Mouse (Mus musculus) lung, embryonic 14.5 days (tissue): Measurements from ENCODE around the gene Usp15. TPM values are rescaled to one million over a fixed set of nuclear protein-coding genes. Genes with fewer than 3 reads are reported as not detected.
"Not testable (repeated sequence)": the region's sequence is repeated elsewhere in the genome, so short reads cannot be mapped to it uniquely, and the experiment has no call there.

Experiments used
- ATAC-seq: fragments of 200-750 bp; cut with Nextera tagmentation; 2 replicates; pipeline ENCODE4 v1.8.0; 2017; ENCODE audit warnings: mild to moderate bottlenecking, moderate TSS enrichment, moderate library complexity; ENCODE audit not compliant: insufficient read depth
- DNase-seq: peaks from one replicate; pipeline ENCODE4 v3.0.0-alpha.2; 2015
- H3K27ac ChIP-seq: fragments of 300-500 bp; sonication (generic); 2 replicates; pipeline ENCODE4 v1.5.1; 2014; ENCODE audit warnings: low read depth, mild to moderate bottlenecking, moderate library complexity
- H3K27me3 ChIP-seq: fragments of 300-500 bp; sonication (generic); 2 replicates; pipeline ENCODE4 v1.6.1; 2014; ENCODE audit warnings: low read length, control low read depth; ENCODE audit not compliant: insufficient read depth
- H3K36me3 ChIP-seq: fragments of 300-500 bp; sonication (generic); 2 replicates; pipeline ENCODE4 v1.6.1; 2014; ENCODE audit warnings: control low read depth; ENCODE audit not compliant: insufficient read depth
- H3K4me1 ChIP-seq: fragments of 300-500 bp; sonication (generic); 2 replicates; pipeline ENCODE4 v1.6.1; 2014; ENCODE audit warnings: antibody characterized with exemption, control low read depth; ENCODE audit not compliant: insufficient read depth
- H3K4me2 ChIP-seq: fragments of 300-500 bp; sonication (generic); 2 replicates; pipeline ENCODE4 v1.6.1; 2014; ENCODE audit warnings: mild to moderate bottlenecking
- H3K4me3 ChIP-seq: fragments of 300-500 bp; sonication (generic); 2 replicates; pipeline ENCODE4 v1.5.1; 2014; ENCODE audit warnings: low read depth, low read length
- H3K9ac ChIP-seq: fragments of 300-500 bp; sonication (generic); 2 replicates; pipeline ENCODE4 v1.6.1; 2014
- H3K9me3 ChIP-seq: fragments of 300-500 bp; sonication (generic); 2 replicates; pipeline ENCODE4 v1.6.1; 2016; ENCODE audit warnings: low read depth, low read length, control low read depth
- CTCF ChIP-seq: IDR thresholded peaks from 2 replicates; pipeline ENCODE4 v1.5.1; 2016; ENCODE audit warnings: antibody characterized with exemption, low read depth
- WGBS: fragments of 180-500 bp; shearing (Covaris S2); extraction: QIAGEN DNeasy Blood & Tissue Kit; methylation state at CpG from one replicate; pipeline ENCODE4 v1.1.7; 2014; 5-methylcytosine and 5-hydroxymethylcytosine counted together
- polyA plus RNA-seq: library from polyadenylated mRNA; unstranded; fragments of >200 nt; fragmentation: Nextera tagmentation; extraction: Ambion mirVana; gene quantifications from 2 replicates; pipeline ENCODE4 v1.2.1, GENCODE M21; 2014

The Usp15 gene
- polyA plus RNA-seq, result 81.1 and 97.4 TPM in 2 replicates

GRCm38 (mm10) chr10:123196835-123197559 is at the start of gene Usp15:
TSS of gene Usp15 (minus strand) at chr10:123196995.
- WGBS, result under 1% methylated on average over 66 of the region's 66 CpGs
- Histone ChIP-seq H3K27me3 (no peaks in the 10 kb centered on the region), H3K9ac (peak within 1 kb of the TSS; percentile 79), H3K36me3 (no peaks in the 10 kb centered on the region), H3K27ac (peak within 1 kb of the TSS; percentile 88), H3K4me1 (0 out of 2 replicates have a peak, but pooled peaks cover 3% of the 10 kb centered on the region), H3K9me3 (no peaks in the 10 kb centered on the region), H3K4me3 (peak within 1 kb of the TSS; percentile 96), H3K4me2 (peak within 1 kb of the TSS; percentile 72)
- ATAC-seq, result peak; percentile 92
- DNase-seq, result peak; percentile 94
- TF ChIP-seq CTCF, result no peak

GRCm38 (mm10) chr10:123229420-123229819 is 32.6 kb upstream of the Usp15 start:
- Histone ChIP-seq H3K9me3 (no peaks in the 10 kb centered on the region), H3K36me3 (no peaks in the 10 kb centered on the region), H3K9ac (no peak overlapping the region), H3K27ac (no peak overlapping the region), H3K4me2 (no peak overlapping the region), H3K4me3 (no peak overlapping the region), H3K27me3 (no peaks in the 10 kb centered on the region), H3K4me1 (no peaks in the 10 kb centered on the region)
- DNase-seq, result no peak
- TF ChIP-seq CTCF, result no peak
- no peak for ATAC-seq
- 88% methylated on average over 5 of the region's 5 CpGs for WGBS

GRCm38 (mm10) chr10:123222785-123223184 is 26.0 kb upstream of the Usp15 start:
- no peak overlapping the region for H3K27ac ChIP-seq
- H3K27me3 ChIP-seq, result no peaks in the 10 kb centered on the region
- ATAC-seq (no peak), DNase-seq (no peak)
- no peak for TF ChIP-seq CTCF
- no peaks in the 10 kb centered on the region for H3K4me1 ChIP-seq
- H3K4me2 ChIP-seq, result no peak overlapping the region
- 80% methylated on average over 5 of the region's 5 CpGs for WGBS
- no peaks in the 10 kb centered on the region for H3K36me3 ChIP-seq
- no peak overlapping the region for H3K9ac ChIP-seq
- no peaks in the 10 kb centered on the region for H3K9me3 ChIP-seq
- no peak overlapping the region for H3K4me3 ChIP-seq

GRCm38 (mm10) chr10:123209517-123209916 is 12.7 kb upstream of the Usp15 start:
- H3K36me3 ChIP-seq, result no peaks in the 10 kb centered on the region
- no peak overlapping the region for H3K9ac ChIP-seq
- no peak for ATAC-seq
- WGBS, result 71% methylated on average over 8 of the region's 8 CpGs
- no peaks in the 10 kb centered on the region for H3K27me3 ChIP-seq
- no peak overlapping the region for H3K4me2 ChIP-seq
- H3K4me1 ChIP-seq, result no peaks in the 10 kb centered on the region
- DNase-seq, result no peak
- TF ChIP-seq CTCF, result no peak
- H3K4me3 ChIP-seq, result no peak overlapping the region
- no peak overlapping the region for H3K27ac ChIP-seq
- no peaks in the 10 kb centered on the region for H3K9me3 ChIP-seq

GRCm38 (mm10) chr10:123208336-123208735 is 11.5 kb upstream of the Usp15 start:
- Histone ChIP-seq H3K27me3 (no peaks in the 10 kb centered on the region), H3K4me2 (no peak overlapping the region), H3K4me3 (no peak overlapping the region), H3K9ac (no peak overlapping the region), H3K27ac (no peak overlapping the region), H3K36me3 (no peaks in the 10 kb centered on the region), H3K9me3 (no peaks in the 10 kb centered on the region), H3K4me1 (no peaks in the 10 kb centered on the region)
- TF ChIP-seq CTCF, result no peak
- ATAC-seq, result no peak
- DNase-seq, result no peak
- 89% methylated on average over 9 of the region's 9 CpGs for WGBS

GRCm38 (mm10) chr10:123206074-123206473 is 9.3 kb upstream of the Usp15 start:
- no peak for DNase-seq
- ATAC-seq, result no peak
- TF ChIP-seq CTCF, result no peak
- Histone ChIP-seq H3K9me3 (no peaks in the 10 kb centered on the region), H3K4me1 (no peaks in the 10 kb centered on the region), H3K27me3 (no peaks in the 10 kb centered on the region), H3K36me3 (no peaks in the 10 kb centered on the region), H3K4me2 (no peak overlapping the region), H3K4me3 (no peak overlapping the region), H3K27ac (no peak overlapping the region), H3K9ac (no peak overlapping the region)
- 87% methylated on average over 6 of the region's 6 CpGs for WGBS

GRCm38 (mm10) chr10:123205364-123205763 is 8.6 kb upstream of the Usp15 start:
- H3K27me3 ChIP-seq, H3K9ac ChIP-seq, H3K9me3 ChIP-seq, H3K36me3 ChIP-seq, H3K4me3 ChIP-seq, H3K4me1 ChIP-seq, H3K4me2 ChIP-seq, DNase-seq, H3K27ac ChIP-seq, ATAC-seq: not testable (repeated sequence)
- WGBS, result 93% methylated on average over 3 of the region's 3 CpGs
